Mouse (Mus musculus): ENCODE measurements at regions not wholly inside any gene's neighbourhood (a gene's known extent, or its start where the extent isn't known, plus 50 kb on each side); places are given as distances from the start of the nearest gene placed in this dataset.

GRCm38 (mm10) chr4:87401316-87402172 is 171.3 kb upstream of the Slc24a2 start:
- TF ChIP-seq CTCF (IDR thresholded peaks at IDR 0.05) (no peak), EP300 (IDR thresholded peaks at IDR 0.05) (no peak)
